Mouse (Mus musculus) lung, postnatal 0 days (tissue): ENCODE data around the gene Traf3ip1. TPM values are rescaled to one million over a fixed set of nuclear protein-coding genes. Genes with fewer than 3 reads are reported as not detected.

Source experiments
- ATAC-seq: fragments of 200-750 bp; cut with Nextera tagmentation; 2 replicates; pipeline ENCODE4 v1.8.0; 2017; ENCODE audit warnings: moderate library complexity
- DNase-seq: peaks from one replicate; pipeline ENCODE4 v3.0.0-alpha.2; 2016; ENCODE audit warnings: low spot score
- H3K27ac ChIP-seq: fragments of 300-500 bp; sonication (generic); 2 replicates; pipeline ENCODE4 v1.5.1; 2014; ENCODE audit warnings: antibody characterized with exemption, mild to moderate bottlenecking, low read length, mixed read lengths
- H3K27me3 ChIP-seq: fragments of 300-500 bp; sonication (generic); replicated peaks from 2 replicates; pipeline ENCODE4 v1.6.1; 2014; ENCODE audit warnings: low read length, mixed read lengths; ENCODE audit not compliant: insufficient read depth
- H3K36me3 ChIP-seq: fragments of 300-500 bp; sonication (generic); 2 replicates; pipeline ENCODE4 v1.6.1; 2014; ENCODE audit warnings: low read length, mixed read lengths; ENCODE audit not compliant: insufficient read depth
- H3K4me1 ChIP-seq: fragments of 300-500 bp; sonication (generic); 2 replicates; pipeline ENCODE4 v1.6.1; 2014; ENCODE audit warnings: antibody characterized with exemption, low read depth, low read length, mixed read lengths; ENCODE audit not compliant: insufficient read depth
- H3K4me2 ChIP-seq: fragments of 300-500 bp; sonication (generic); replicated peaks from 2 replicates; pipeline ENCODE4 v1.6.1; 2014; ENCODE audit warnings: low read depth, mild to moderate bottlenecking, low read length, moderate library complexity, mixed read lengths
- H3K4me3 ChIP-seq: fragments of 300-500 bp; sonication (generic); 2 replicates; pipeline ENCODE4 v1.5.1; 2014; ENCODE audit warnings: low read depth, low read length
- H3K9ac ChIP-seq: fragments of 300-500 bp; sonication (generic); replicated peaks from 2 replicates; pipeline ENCODE4 v1.6.1; 2014; ENCODE audit warnings: low read depth, mild to moderate bottlenecking
- H3K9me3 ChIP-seq: fragments of 300-500 bp; sonication (generic); 2 replicates; pipeline ENCODE4 v1.6.1; 2016; ENCODE audit warnings: low read length, mixed read lengths
- CTCF ChIP-seq: IDR thresholded peaks from 2 replicates; pipeline ENCODE4 v1.5.1; 2016; ENCODE audit warnings: antibody characterized with exemption, mild to moderate bottlenecking
- EP300 ChIP-seq: IDR thresholded peaks from 2 replicates; pipeline ENCODE4 v1.6.1; 2016; ENCODE audit warnings: antibody characterized with exemption, mild to moderate bottlenecking, control low read depth
- WGBS: fragments of 180-500 bp; shearing (Covaris S2); extraction: QIAGEN DNeasy Blood & Tissue Kit; methylation state at CpG from one replicate; pipeline ENCODE4 v1.1.7; 2014; 5-methylcytosine and 5-hydroxymethylcytosine counted together
- polyA plus RNA-seq: library from polyadenylated mRNA; unstranded; fragments of >200 nt; fragmentation: Nextera tagmentation; extraction: Ambion mirVana; gene quantifications from 2 replicates; pipeline ENCODE4 v1.2.1, GENCODE M21; 2015

Traf3ip1 gene
- 11.0 and 11.2 TPM in 2 replicates for polyA plus RNA-seq

DNA sequence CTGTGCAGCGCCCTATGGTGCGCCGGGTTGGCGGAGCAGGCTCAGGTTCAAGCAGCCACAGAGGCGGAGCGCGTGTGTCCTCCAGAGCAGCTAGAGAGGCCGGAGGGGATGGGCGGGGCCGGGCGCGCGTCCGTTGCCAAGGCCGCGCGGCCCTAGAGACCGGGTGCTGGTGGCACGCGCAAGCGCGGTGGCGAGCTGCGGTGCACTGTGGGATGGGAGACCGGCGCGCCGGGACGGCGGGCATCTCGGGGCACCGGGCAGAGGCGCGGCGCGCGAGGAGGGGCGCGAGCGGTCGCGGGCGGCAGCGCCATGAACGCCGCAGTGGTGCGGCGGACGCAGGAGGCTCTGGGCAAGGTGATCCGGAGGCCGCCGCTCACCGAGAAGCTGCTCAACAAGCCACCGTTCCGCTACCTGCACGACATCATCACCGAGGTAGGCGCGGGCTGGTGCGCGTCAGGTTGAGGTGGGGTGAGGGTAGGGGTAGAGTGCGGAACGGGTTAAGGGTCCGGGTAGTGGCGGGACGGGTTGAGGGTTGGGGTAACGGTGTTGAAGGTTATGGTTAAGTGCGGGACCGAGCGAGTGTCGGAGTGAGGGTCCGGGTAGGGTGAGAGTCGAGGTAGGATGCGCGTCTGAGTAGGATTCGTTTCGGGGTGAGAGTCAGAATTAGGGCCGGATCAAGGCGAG is at the start of gene Traf3ip1:
Gene Traf3ip1, plus strand, starts transcription at position 191 of the 684 bp plus-strand sequence.
- WGBS = under 1% methylated on average over 77 of the region's 79 CpGs
- DNase-seq = peak; percentile 97

DNA sequence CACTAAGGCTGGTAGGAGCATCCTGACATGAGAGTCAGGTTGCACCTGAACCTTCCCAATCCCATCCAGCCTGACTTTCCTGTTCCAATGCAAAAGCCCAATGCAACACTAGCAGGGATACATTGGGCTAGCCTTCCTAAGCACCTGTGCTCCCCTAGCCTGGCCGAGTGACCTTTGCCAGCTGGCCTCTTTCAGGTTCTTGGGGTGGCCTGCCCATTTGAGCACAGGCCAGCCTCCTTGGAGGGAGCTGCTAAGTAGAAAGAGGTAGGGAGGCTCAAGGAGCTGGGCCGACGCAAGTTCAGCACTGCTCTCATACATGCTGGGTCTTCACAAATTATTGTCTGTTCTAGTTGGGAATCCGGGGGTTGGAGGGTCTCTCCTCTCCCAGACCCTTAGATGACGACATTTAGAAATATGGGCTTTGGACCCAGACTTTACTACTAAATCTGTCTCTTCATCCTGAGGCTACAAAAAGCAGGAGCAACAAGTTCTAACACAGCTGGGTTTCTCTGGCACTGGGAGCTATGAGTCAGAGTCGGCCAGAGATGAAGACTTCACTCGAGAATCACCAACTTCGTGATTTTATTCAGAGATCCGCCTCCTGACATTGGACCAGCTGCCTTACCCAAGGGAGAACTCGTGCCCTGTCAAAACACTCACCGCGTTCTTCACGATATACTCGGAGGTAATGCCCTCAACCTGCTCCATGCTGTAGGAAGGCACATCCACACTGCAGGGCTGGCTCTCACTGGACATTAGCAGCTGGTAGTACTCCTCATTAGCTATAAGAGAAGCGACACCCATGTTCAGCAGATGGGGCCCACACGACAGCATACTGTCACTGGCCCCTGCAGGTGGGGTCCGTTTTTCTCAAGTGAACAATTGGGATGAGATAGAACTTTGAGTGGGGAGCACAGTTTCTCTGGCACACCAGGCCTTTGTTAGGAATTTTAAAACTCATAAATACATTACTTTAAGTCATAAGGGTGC is 49.3 kb upstream of the Traf3ip1 start:
- no peak for DNase-seq
- Histone ChIP-seq H3K27ac (peak overlapping the region; percentile 87), H3K36me3 (peaks cover 63% of the 10 kb centered on the region), H3K9me3 (no peaks in the 10 kb centered on the region), H3K4me3 (no peak overlapping the region), H3K9ac (no peak overlapping the region), H3K4me2 (no peak overlapping the region), H3K4me1 (peaks cover 11% of the 10 kb centered on the region; the same call in 1 of the 2 replicates), H3K27me3 (no peaks in the 10 kb centered on the region)
- 85% methylated on average over 17 of the region's 17 CpGs for WGBS
- no peak for ATAC-seq
- TF ChIP-seq EP300 = no peak
- TF ChIP-seq CTCF = no peak

More for the DNA sequence above, at the start of gene Traf3ip1:
- Histone ChIP-seq H3K4me2 (peak within 1 kb of the TSS; percentile 86), H3K9me3 (no peaks in the 10 kb centered on the region), H3K9ac (peak within 1 kb of the TSS; percentile 51), H3K4me3 (peak within 1 kb of the TSS; percentile 86), H3K36me3 (no peaks in the 10 kb centered on the region), H3K27ac (no peak within 1 kb of the TSS), H3K4me1 (peaks cover 7% of the 10 kb centered on the region; the same call in 1 of the 2 replicates), H3K27me3 (no peaks in the 10 kb centered on the region)
- ATAC-seq = peak; percentile 100
- no peak for TF ChIP-seq CTCF
- no peak for TF ChIP-seq EP300

DNA sequence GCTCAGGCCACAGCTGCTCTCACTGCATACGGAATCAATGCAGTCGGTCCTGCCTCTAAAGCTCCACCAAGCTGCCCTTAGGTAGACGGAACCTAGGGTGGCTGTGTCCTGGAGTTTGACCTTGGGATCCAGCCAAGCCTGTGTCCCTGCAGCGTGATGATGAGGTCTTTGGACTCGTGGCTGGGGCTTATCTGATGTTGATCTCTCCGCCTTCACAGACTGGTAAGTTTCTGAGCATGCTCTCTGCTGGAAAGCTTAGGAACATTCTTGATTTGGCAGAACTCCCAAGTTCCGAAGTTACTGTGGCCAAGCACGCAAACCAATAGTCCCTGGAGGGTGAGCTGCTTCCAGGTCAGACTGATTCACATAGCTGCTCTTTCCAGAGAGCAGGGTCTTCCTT is 48.4 kb upstream of the Traf3ip1 start:
- Histone ChIP-seq H3K9me3 (no peaks in the 10 kb centered on the region), H3K4me2 (no peak overlapping the region), H3K27me3 (no peaks in the 10 kb centered on the region), H3K4me3 (no peak overlapping the region), H3K36me3 (peaks cover 61% of the 10 kb centered on the region), H3K4me1 (peaks cover 11% of the 10 kb centered on the region; the same call in 1 of the 2 replicates), H3K27ac (peak overlapping the region; percentile 87), H3K9ac (no peak overlapping the region)
- DNase-seq = peak; percentile 93
- ATAC-seq = peak; percentile 56
- TF ChIP-seq CTCF (peak; percentile 11; the same call in 1 of the 2 replicates), EP300 (peak; percentile 66)
- WGBS = 24% methylated on average over 8 of the region's 8 CpGs

DNA sequence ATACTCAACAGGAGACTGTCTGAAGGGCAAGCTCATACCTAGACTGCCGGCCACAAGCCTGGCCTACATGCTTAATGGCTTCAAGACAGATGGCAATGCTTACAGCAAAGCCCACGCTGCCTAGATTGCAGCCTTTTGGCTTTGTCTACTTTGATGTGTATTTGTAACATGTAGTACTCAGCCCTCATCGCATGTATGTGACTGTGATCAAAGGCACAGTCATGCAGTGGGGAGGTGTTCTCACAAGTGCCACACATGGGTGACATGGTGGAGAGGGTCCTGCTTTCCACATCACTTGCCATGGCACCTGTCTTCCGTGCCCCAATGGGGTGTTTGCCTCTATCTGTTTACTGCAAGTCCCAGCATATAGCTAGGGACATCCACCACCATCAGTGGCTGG is 47.9 kb upstream of the Traf3ip1 start:
- H3K4me3 ChIP-seq = no peak overlapping the region
- no peaks in the 10 kb centered on the region for H3K9me3 ChIP-seq
- DNase-seq (no peak), ATAC-seq (no peak)
- no peaks in the 10 kb centered on the region for H3K27me3 ChIP-seq
- H3K4me2 ChIP-seq = no peak overlapping the region
- peaks cover 11% of the 10 kb centered on the region; the same call in 1 of the 2 replicates for H3K4me1 ChIP-seq
- WGBS = 84% methylated on average over 4 of the region's 4 CpGs
- no peak overlapping the region for H3K9ac ChIP-seq
- H3K27ac ChIP-seq = peak overlapping the region; percentile 87
- TF ChIP-seq CTCF = no peak
- TF ChIP-seq EP300 = no peak
- H3K36me3 ChIP-seq = peaks cover 61% of the 10 kb centered on the region

DNA sequence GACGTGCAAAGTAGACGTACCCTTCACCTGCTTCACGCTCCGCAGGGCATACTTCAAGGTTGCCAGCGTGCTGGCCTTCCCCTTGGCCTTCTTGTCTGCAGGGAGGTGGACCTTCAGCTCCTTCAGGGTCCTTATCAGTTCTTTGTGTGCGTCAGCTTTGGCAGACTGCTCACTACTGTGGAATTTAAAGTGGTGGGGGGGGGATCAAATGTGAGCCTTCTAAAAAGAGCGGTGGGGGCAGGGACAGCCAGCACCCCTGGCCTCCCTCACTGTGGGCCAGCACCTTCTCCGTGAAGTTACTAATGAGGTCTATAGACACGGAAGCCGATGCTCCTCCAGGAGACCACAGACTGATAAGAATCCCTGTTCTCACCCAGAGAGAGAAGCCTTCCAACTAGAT is 45.8 kb upstream of the Traf3ip1 start:
- peak overlapping the region; percentile 82 for H3K27ac ChIP-seq
- ATAC-seq = peak; percentile 92
- H3K9ac ChIP-seq = no peak overlapping the region

DNA sequence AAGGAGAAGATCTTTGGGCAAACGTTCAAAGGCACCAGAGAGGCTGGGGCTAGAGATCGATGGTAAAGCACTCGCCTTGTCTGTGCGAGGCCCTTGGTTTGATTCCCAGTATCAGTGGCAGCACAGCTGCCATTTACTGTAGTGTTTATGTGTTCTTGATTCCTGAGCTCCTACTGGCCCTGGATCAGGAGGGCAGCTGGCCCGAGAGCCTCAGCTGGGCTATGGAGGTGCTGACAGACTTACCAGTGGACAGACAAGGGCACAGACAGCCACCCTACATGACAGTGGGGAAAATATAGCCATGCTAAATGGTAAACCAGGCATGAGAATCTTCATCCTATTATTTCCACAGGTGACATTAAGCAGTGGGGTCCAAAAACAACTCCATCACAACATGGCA is 43.6 kb upstream of the Traf3ip1 start:
- Histone ChIP-seq H3K9me3 (no peaks in the 10 kb centered on the region), H3K27me3 (no peaks in the 10 kb centered on the region), H3K4me3 (no peak overlapping the region), H3K36me3 (peaks cover 40% of the 10 kb centered on the region), H3K27ac (no peak overlapping the region), H3K4me1 (peaks cover 44% of the 10 kb centered on the region), H3K9ac (no peak overlapping the region), H3K4me2 (no peak overlapping the region)
- WGBS = 65% methylated on average over 5 of the region's 5 CpGs
- no peak for ATAC-seq
- DNase-seq = no peak
- TF ChIP-seq EP300 = no peak
- TF ChIP-seq CTCF = no peak

More for the DNA sequence above, 45.8 kb upstream of the Traf3ip1 start:
- no peaks in the 10 kb centered on the region for H3K9me3 ChIP-seq
- TF ChIP-seq CTCF (no peak), EP300 (peak; percentile 97)
- H3K4me1 ChIP-seq = peaks cover 26% of the 10 kb centered on the region; the same call in 1 of the 2 replicates
- peak; percentile 92 for DNase-seq
- H3K36me3 ChIP-seq = peaks cover 52% of the 10 kb centered on the region
- no peak overlapping the region for H3K4me2 ChIP-seq
- no peak overlapping the region for H3K4me3 ChIP-seq
- 60% methylated on average over 10 of the region's 10 CpGs for WGBS
- no peaks in the 10 kb centered on the region for H3K27me3 ChIP-seq
